Mouse (Mus musculus): ENCODE measurements at regions not wholly inside any gene's neighbourhood (a gene's known extent, or its start where the extent isn't known, plus 50 kb on each side); places are given as distances from the start of the nearest gene placed in this dataset.
A peak's percentile ranks its signal among the peaks of the same experiment; 100 is the strongest.
"Not testable (repeated sequence)": the region's sequence is repeated elsewhere in the genome, so short reads cannot be mapped to it uniquely, and the experiment has no call there.

GRCm38 (mm10) chr19:35890191-35890590 is 167.1 kb downstream of the Htr7 start:
- no peak for DNase-seq (ENCODE audit: low read depth)

- DNase-seq (ENCODE audit: low read depth) = no peak
Observed at GRCm38 (mm10) chr19:35886270-35886669, 171.0 kb downstream of the Htr7 start.

- no peak for DNase-seq (ENCODE audit: low read depth)
Observed at GRCm38 (mm10) chr19:35881810-35882485, 175.4 kb downstream of the Htr7 start.

GRCm38 (mm10) chr19:35875464-35875863 is 181.8 kb downstream of the Htr7 start:
- no peak for DNase-seq (ENCODE audit: low read depth)

GRCm38 (mm10) chr19:35870720-35871119 is 186.6 kb downstream of the Htr7 start:
- no peak for DNase-seq (ENCODE audit: low read depth)

- DNase-seq (ENCODE audit: low read depth) = no peak
Observed at GRCm38 (mm10) chr19:35868543-35868942, 188.8 kb downstream of the Htr7 start.

- no peak for DNase-seq (ENCODE audit: low read depth)
Observed at GRCm38 (mm10) chr19:35863049-35863448, 194.3 kb downstream of the Htr7 start.

GRCm38 (mm10) chr19:35861421-35861820 is 195.9 kb downstream of the Htr7 start:
- peak; percentile 19 for DNase-seq (ENCODE audit: low read depth)

GRCm38 (mm10) chr19:35832992-35833391 is 224.3 kb downstream of the Htr7 start:
- DNase-seq (ENCODE audit: low read depth) = peak; percentile 78

GRCm38 (mm10) chr19:35826074-35826473 is 231.2 kb downstream of the Htr7 start:
- DNase-seq (ENCODE audit: low read depth) = no peak

- DNase-seq (ENCODE audit: low read depth) = no peak
Observed at GRCm38 (mm10) chr19:35819626-35820025, 237.7 kb downstream of the Htr7 start.

- peak; percentile 67 for DNase-seq (ENCODE audit: low read depth)
Observed at GRCm38 (mm10) chr19:35794661-35795060, 262.6 kb downstream of the Htr7 start.

GRCm38 (mm10) chr19:35787246-35788021 is 269.9 kb downstream of the Htr7 start:
- no peak for DNase-seq (ENCODE audit: low read depth)

GRCm38 (mm10) chr19:35761750-35762149 is 295.6 kb downstream of the Htr7 start:
- not testable (repeated sequence) for DNase-seq (ENCODE audit: low read depth)

- DNase-seq (ENCODE audit: low read depth) = peak; percentile 47
Observed at GRCm38 (mm10) chr19:35759701-35760100, 297.6 kb downstream of the Htr7 start.

GRCm38 (mm10) chr19:35755494-35755893 is 301.8 kb downstream of the Htr7 start:
- DNase-seq (ENCODE audit: low read depth) = no peak

- no peak for DNase-seq (ENCODE audit: low read depth)
Observed at GRCm38 (mm10) chr19:35735754-35736153, 321.6 kb downstream of the Htr7 start.

- no peak for DNase-seq (ENCODE audit: low read depth)
Observed at GRCm38 (mm10) chr19:35728436-35729060, 328.8 kb downstream of the Htr7 start.

All from NIH3T3 (cell line).